Mouse (Mus musculus): ENCODE measurements around the gene Tmprss13.
A peak's percentile ranks its signal among the peaks of the same experiment; 100 is the strongest.

The Tmprss13 gene

GRCm38 (mm10) chr9:45318855-45319254 is at the start of gene Tmprss13:
TSS of gene Tmprss13 (plus strand) at chr9:45319100.
- no peak for DNase-seq (ENCODE audit: low spot score in 2 of 2)

GRCm38 (mm10) chr9:45272213-45272612 is 46.7 kb upstream of the Tmprss13 start:
- no peak for DNase-seq (ENCODE audit: low spot score in 2 of 2)

- DNase-seq (ENCODE audit: low spot score in 2 of 2) = no peak
These were observed 44.7 kb upstream of the Tmprss13 start for GRCm38 (mm10) chr9:45274218-45274617.

- DNase-seq (ENCODE audit: low spot score in 2 of 2) = no peak
These were observed 44.3 kb upstream of the Tmprss13 start for GRCm38 (mm10) chr9:45274635-45275034.

- DNase-seq (ENCODE audit: low spot score in 2 of 2) = no peak
These were observed 38.8 kb upstream of the Tmprss13 start for GRCm38 (mm10) chr9:45280059-45280458.

- no peak for DNase-seq (ENCODE audit: low spot score in 2 of 2)
These were observed 38.0 kb upstream of the Tmprss13 start for GRCm38 (mm10) chr9:45280891-45281290.

- DNase-seq (ENCODE audit: low spot score in 2 of 2) = no peak
These were observed 36.4 kb upstream of the Tmprss13 start for GRCm38 (mm10) chr9:45282466-45282865.

GRCm38 (mm10) chr9:45291481-45292168 is 27.3 kb upstream of the Tmprss13 start:
- no peak for DNase-seq (ENCODE audit: low spot score in 2 of 2)

GRCm38 (mm10) chr9:45294210-45295011 is 24.5 kb upstream of the Tmprss13 start:
- no peak for DNase-seq (ENCODE audit: low spot score in 2 of 2)

- DNase-seq (ENCODE audit: low spot score in 2 of 2) = no peak
These were observed 19.5 kb upstream of the Tmprss13 start for GRCm38 (mm10) chr9:45299231-45300006.

- peak; percentile 98 to 99 for DNase-seq (ENCODE audit: low spot score in 2 of 2)
These were observed 18.3 kb upstream of the Tmprss13 start for GRCm38 (mm10) chr9:45300422-45301104.

- DNase-seq (ENCODE audit: low spot score in 2 of 2) = no peak
These were observed 17.1 kb upstream of the Tmprss13 start for GRCm38 (mm10) chr9:45301771-45302170.

GRCm38 (mm10) chr9:45306746-45307410 is 12.0 kb upstream of the Tmprss13 start:
- no peak for DNase-seq (ENCODE audit: low spot score in 2 of 2)

GRCm38 (mm10) chr9:45308521-45308920 is 10.4 kb upstream of the Tmprss13 start:
- no peak for DNase-seq (ENCODE audit: low spot score in 2 of 2)

- DNase-seq (ENCODE audit: low spot score in 2 of 2) = no peak
These were observed 7.0 kb upstream of the Tmprss13 start for GRCm38 (mm10) chr9:45311858-45312257.

- no peak for DNase-seq (ENCODE audit: low spot score in 2 of 2)
These were observed 5.0 kb upstream of the Tmprss13 start for GRCm38 (mm10) chr9:45313913-45314312.

- no peak for DNase-seq (ENCODE audit: low spot score in 2 of 2)
These were observed 1.3 kb upstream of the Tmprss13 start for GRCm38 (mm10) chr9:45317635-45318034.

GRCm38 (mm10) chr9:45321465-45321864 is 2.6 kb downstream of the Tmprss13 start:
- DNase-seq (ENCODE audit: low spot score in 2 of 2) = no peak

GRCm38 (mm10) chr9:45321946-45322430 is 3.1 kb downstream of the Tmprss13 start:
- no peak for DNase-seq (ENCODE audit: low spot score in 2 of 2)

- DNase-seq (ENCODE audit: low spot score in 2 of 2) = no peak
These were observed 7.5 kb downstream of the Tmprss13 start for GRCm38 (mm10) chr9:45326390-45326789.

GRCm38 (mm10) chr9:45328263-45328662 is 9.4 kb downstream of the Tmprss13 start:
- DNase-seq (ENCODE audit: low spot score in 2 of 2) = no peak

All from frontal cortex, postnatal 25 days (tissue).